Mouse (Mus musculus) bone marrow, adult 2 months (tissue): ENCODE measurements around the gene Samd9l. TPM values are rescaled to one million over a fixed set of nuclear protein-coding genes. Genes with fewer than 3 reads are reported as not detected.
"Not testable (repeated sequence)": the region's sequence is repeated elsewhere in the genome, so short reads cannot be mapped to it uniquely, and the experiment has no call there.

Experiments used
- H3K27ac ChIP-seq: fragments of 200-500 bp; 2 replicates; pipeline ENCODE4 v1.5.1; 2012; ENCODE audit warnings: low read depth, mild to moderate bottlenecking, control low read depth, inconsistent platforms, low read length; ENCODE audit not compliant: control insufficient read depth, poor library complexity, insufficient read depth
- H3K4me1 ChIP-seq: fragments of 200-500 bp; 2 replicates; pipeline ENCODE4 v1.6.1; 2011; ENCODE audit warnings: low read length; ENCODE audit not compliant: control insufficient read depth, insufficient read depth
- H3K4me3 ChIP-seq: fragments of 200-500 bp; replicated peaks from 2 replicates; pipeline ENCODE3; 2011; ENCODE audit warnings: mild to moderate bottlenecking, low read depth, low read length, control low read depth; ENCODE audit not compliant: control insufficient read depth
- CTCF ChIP-seq: fragments of 200-500 bp; IDR thresholded peaks from 2 replicates; pipeline ENCODE4 v1.5.1; 2011; ENCODE audit warnings: low read length, control low read depth; ENCODE audit not compliant: control insufficient read depth, insufficient read depth
- POLR2A ChIP-seq: fragments of 200-500 bp; IDR thresholded peaks from 2 replicates; pipeline ENCODE4 v1.6.1; 2011; ENCODE audit warnings: low read depth, mild to moderate bottlenecking, control low read depth, low read length, borderline replicate concordance; ENCODE audit not compliant: control insufficient read depth
- WGBS: fragments of 180-500 bp; shearing (Covaris S2); methylation state at CpG from one replicate; pipeline ENCODE4 v1.1.7; 2018; 5-methylcytosine and 5-hydroxymethylcytosine counted together
- polyA plus RNA-seq: library from polyadenylated mRNA; stranded (reverse); fragments of >200 nt; gene quantifications from 2 replicates; pipeline ENCODE4 v1.2.4, GENCODE M21; 2011; ENCODE audit warnings: low replicate concordance; ENCODE audit not compliant: missing spikeins, insufficient read depth, insufficient read length

Samd9l gene
- 15.0 and 30.2 TPM in 2 replicates for polyA plus RNA-seq

GRCm38 (mm10) chr6:3399340-3400068 lies at the start of gene Samd9l:
Samd9l (minus strand) TSS chr6:3399572.
- H3K4me1 ChIP-seq, H3K27ac ChIP-seq: not testable (repeated sequence)
- peak within 1 kb of the TSS; percentile 61 for H3K4me3 ChIP-seq
- 17% methylated on average over 4 of the region's 4 CpGs for WGBS

- TF ChIP-seq POLR2A = no peak
- peak; percentile 96 for TF ChIP-seq CTCF
- 1% methylated on average over 5 of the region's 5 CpGs for WGBS
- no peaks in the 10 kb centered on the region for H3K4me1 ChIP-seq
- no peak overlapping the region for H3K27ac ChIP-seq
- no peak overlapping the region for H3K4me3 ChIP-seq
Measured at GRCm38 (mm10) chr6:3447404-3447803, 48.0 kb upstream of the Samd9l start.

GRCm38 (mm10) chr6:3443905-3444304 lies 44.5 kb upstream of the Samd9l start:
- Histone ChIP-seq H3K4me1 (no peaks in the 10 kb centered on the region), H3K27ac (no peak overlapping the region), H3K4me3 (no peak overlapping the region)
- 19% methylated on average over 1 of the region's 1 CpGs for WGBS
- no peak for TF ChIP-seq POLR2A
- no peak for TF ChIP-seq CTCF

- Histone ChIP-seq H3K4me1 (no peaks in the 10 kb centered on the region), H3K27ac (no peak overlapping the region), H3K4me3 (no peak overlapping the region)
- no peak for TF ChIP-seq POLR2A
Measured at GRCm38 (mm10) chr6:3436087-3436486, 36.7 kb upstream of the Samd9l start.

GRCm38 (mm10) chr6:3430976-3431375 lies 31.6 kb upstream of the Samd9l start:
- H3K27ac ChIP-seq, H3K4me1 ChIP-seq: not testable (repeated sequence)
- WGBS = 77% methylated on average over 2 of the region's 2 CpGs

GRCm38 (mm10) chr6:3427047-3427446 lies 27.7 kb upstream of the Samd9l start:
- WGBS = 5% methylated on average over 1 of the region's 1 CpGs
- H3K4me3 ChIP-seq = no peak overlapping the region
- H3K27ac ChIP-seq = no peak overlapping the region
- no peak for TF ChIP-seq CTCF
- no peak for TF ChIP-seq POLR2A
- H3K4me1 ChIP-seq = no peaks in the 10 kb centered on the region; the same call in 1 of the 2 replicates

More at GRCm38 (mm10) chr6:3430976-3431375, 31.6 kb upstream of the Samd9l start:
- H3K4me3 ChIP-seq = not testable (repeated sequence)

GRCm38 (mm10) chr6:3425333-3425732 lies 26.0 kb upstream of the Samd9l start:
- not testable (repeated sequence) for H3K27ac ChIP-seq

GRCm38 (mm10) chr6:3424613-3425277 lies 25.4 kb upstream of the Samd9l start:
- H3K4me1 ChIP-seq, H3K4me3 ChIP-seq, H3K27ac ChIP-seq: not testable (repeated sequence)
- 0% methylated on average over 1 of the region's 4 CpGs for WGBS

More at GRCm38 (mm10) chr6:3425333-3425732, 26.0 kb upstream of the Samd9l start:
- not testable (repeated sequence) for H3K4me1 ChIP-seq, H3K4me3 ChIP-seq

GRCm38 (mm10) chr6:3397182-3397906 lies 2.0 kb downstream of the Samd9l start:
- 32% methylated on average over 5 of the region's 7 CpGs for WGBS
- not testable (repeated sequence) for H3K27ac ChIP-seq, H3K4me1 ChIP-seq
- H3K4me3 ChIP-seq = peak overlapping the region; percentile 29

GRCm38 (mm10) chr6:3395921-3396611 lies 3.3 kb downstream of the Samd9l start:
- H3K4me3 ChIP-seq, H3K27ac ChIP-seq, H3K4me1 ChIP-seq: not testable (repeated sequence)
- WGBS = 53% methylated on average over 4 of the region's 4 CpGs
